Mouse (Mus musculus): ENCODE data around the gene Lrrc31.

Gene Lrrc31

DNA sequence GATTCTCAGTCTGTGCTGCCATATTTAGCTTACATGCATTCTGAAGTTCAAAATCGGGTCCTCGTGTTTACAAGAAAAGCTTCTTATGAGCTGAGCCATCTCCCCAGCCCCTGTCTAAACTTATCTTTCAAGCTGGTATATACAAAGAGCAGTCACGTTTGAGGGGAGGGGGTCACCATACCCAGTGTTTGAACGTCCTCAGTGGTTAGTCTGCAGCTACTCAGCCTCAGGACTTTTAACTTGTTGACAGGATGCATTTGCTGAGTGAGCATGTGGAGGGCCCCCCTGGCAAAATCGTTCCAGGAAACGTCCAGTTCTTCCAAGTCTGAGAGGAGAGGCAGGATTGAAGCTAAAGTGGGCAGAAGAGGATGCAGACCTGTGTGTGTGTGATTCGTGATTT, 8.7 kb downstream of the Lrrc31 start:
- no peak for DNase-seq (ENCODE audit: inconsistent ontology term)

DNA sequence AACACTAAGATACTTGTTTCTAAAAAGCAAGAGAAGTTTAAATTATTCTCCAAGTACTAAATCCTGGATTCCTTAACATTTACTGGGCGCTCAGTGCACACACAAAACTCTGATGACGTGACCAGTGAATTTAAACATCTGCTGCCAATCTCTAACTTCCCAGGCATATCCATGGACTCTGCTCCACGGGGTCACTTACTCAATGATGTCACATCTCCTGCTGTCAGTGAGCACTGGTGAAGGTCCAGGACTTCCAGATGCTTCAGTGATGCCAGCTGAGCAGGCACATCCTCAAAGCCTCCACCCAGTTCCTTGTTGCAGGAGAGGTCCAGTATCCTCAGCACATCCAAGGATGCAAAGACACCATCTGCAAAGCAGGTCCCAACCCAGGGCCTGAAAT, 12.4 kb downstream of the Lrrc31 start:
- DNase-seq (ENCODE audit: inconsistent ontology term): no peak

DNA sequence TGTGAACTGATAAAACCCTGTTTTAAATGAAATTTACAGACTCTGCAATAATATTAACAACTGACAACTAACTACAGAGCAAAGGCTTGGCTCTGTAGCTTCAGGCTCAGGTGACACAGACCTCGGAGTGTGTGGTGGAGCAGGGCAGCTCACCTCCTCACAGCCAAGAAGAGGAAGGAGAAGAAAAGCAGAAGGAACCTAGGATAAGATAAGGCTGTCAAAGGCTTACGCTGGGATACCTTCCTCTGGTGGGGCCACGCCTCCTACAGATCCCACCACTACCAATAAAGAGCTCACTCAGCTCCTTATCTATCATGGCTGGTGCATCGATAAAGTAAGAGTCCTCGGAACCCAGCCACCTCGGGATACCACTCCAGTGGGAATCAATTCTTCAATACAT, 16.5 kb downstream of the Lrrc31 start:
- DNase-seq (ENCODE audit: inconsistent ontology term): no peak

DNA sequence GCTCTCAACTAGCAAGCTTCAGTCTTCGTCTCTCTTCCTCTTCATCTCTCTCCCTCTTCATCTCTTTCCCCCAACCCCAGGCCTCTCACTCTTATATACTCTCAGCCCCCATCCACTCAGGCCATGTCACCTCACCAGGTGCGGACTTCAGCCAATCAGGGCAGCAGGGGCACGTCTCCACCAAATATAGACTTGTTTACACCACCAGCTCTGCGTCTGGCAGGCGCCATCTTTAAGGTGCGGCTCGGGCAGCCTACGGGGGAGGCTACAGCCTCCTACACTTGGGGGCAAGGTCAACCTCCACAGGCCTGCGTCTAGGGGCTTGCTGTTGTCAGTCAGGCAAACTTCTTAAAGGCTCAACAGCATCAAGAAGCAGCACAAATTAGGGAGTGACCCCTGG, 41.2 kb downstream of the Lrrc31 start:
- DNase-seq (ENCODE audit: inconsistent ontology term): no peak

DNA sequence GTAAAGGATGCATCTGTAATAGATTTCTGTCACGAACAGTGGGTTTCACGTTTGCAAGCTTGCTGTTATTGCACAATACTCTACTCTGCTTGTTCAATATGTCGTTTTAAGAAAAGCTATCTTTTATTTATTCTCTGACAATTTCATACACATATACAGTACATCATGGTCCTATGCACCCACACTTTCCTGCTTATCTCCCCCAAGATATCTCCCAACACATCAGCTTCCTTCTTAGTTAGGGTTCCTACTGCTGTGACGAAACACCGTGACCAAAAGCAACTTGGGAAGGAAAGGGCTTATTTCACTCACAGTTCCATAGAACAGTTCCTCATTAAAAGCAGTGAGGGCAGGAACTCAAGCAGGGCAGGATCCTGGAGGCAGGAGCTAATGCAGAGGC, 43.7 kb downstream of the Lrrc31 start:
- DNase-seq (ENCODE audit: inconsistent ontology term): no peak

DNA sequence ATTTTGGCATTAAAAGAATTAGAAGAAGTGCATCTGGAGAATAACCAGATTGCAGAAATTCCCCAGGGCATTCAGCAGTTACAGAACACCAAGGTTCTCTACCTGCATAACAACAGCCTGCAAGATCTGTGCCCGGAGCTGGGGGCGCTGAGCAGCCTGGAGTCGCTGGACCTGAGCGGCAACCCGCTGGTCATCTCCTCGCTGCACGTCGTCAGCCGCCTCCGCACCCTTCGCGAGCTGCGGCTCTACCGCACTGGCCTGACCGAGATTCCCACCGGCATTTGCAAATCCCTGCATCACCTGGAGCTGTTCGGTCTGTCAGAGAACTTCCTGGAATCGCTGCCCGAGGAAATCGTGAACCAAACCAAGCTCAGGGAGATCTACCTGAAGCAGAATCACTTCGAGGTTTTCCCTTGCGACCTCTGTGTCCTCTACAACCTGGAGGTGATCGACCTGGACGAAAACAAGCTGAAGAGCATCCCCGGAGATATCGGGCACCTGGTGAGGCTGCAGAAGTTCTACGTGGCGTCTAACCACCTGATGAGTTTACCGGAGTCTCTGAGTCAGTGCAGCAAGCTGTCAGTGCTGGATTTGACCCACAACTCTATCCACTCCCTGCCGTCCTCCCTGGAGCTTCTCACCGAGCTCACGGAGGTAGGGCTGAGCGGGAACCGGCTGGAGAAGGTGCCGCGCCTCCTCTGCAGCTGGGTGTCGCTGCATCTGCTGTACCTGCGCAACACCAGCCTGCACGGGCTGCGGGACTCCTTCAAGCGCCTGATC, 49.4 kb downstream of the Lrrc31 start:
- DNase-seq (ENCODE audit: inconsistent ontology term): peak; percentile 14

DNA sequence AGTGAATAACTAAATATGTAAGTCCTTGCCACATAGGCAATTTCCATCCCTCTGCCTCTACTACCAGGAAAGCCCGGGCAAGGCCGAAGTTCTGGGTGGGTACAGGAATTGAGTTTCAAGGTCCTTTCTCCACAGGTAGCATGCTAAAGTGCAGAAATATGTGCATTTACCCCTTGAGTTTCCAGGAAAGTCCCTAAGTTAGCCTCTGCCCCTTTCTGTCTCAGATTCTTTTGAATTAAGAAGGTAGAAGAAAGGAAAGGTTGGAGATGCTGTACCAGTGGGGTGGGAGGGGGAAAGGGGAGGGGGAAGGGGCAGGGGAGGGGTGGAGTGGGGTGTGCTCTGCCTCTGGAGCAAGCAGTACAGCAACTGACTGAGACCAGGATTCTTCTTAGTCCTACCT, 51.2 kb downstream of the Lrrc31 start:
- no peak for DNase-seq (ENCODE audit: inconsistent ontology term)

DNA sequence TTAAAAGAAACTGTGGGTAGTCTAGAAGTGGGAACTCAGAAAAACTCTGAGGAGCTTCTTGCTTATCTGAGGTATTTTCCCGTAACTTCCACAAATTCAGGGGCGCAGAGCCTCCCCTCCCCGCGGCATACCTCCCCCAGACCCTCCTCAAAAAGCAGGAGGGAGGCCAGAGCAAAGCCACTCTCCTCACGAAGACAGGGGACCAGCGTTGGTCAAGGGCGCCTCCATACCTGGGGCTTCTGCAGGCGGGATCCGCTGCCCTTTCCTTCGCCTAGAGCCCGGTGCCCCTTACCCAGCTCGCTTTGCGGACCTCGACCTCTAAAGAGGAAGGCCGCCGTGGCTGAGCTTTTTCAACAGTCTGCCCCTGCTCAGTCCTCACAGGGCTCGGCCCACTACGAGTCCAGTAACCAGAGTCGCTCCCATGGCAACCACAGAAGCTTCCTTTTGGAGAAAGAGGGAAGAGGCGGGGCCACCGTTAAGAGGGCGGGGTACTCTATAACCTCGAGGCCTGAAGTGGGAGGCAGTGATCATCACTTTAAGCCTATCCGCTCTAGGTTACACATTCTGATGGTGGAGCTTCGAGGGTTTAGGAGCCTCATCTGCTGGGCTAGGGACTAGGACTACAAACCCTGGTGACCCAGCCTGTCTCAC, 52.1 kb downstream of the Lrrc31 start, which contains the start of gene Lrrc34:
Gene Lrrc34 (minus strand): TSS at position 430 of the 651 bp plus-strand sequence.
- peak; percentile 49 for DNase-seq (ENCODE audit: inconsistent ontology term)

DNA sequence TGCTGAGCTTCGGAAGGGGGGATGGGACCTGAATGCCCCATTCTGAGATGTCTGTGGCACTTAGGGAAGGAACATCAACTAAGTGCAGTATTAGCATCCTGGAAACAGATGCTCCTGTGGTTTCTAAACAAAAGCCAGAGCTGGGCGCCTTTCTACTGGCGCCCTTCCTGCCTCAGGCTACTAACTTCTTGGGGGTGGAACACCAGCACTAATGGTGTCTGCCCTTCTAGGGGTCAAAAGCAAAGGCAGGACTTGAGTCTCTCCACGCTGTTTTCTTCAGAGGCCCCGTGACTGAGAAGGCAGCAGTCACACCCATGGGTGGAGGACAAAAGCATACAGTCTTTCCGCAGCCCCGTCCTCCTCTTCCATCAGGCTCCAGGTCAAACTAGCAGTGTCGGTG, 52.9 kb downstream of the Lrrc31 start:
- no peak for DNase-seq (ENCODE audit: inconsistent ontology term)

DNA sequence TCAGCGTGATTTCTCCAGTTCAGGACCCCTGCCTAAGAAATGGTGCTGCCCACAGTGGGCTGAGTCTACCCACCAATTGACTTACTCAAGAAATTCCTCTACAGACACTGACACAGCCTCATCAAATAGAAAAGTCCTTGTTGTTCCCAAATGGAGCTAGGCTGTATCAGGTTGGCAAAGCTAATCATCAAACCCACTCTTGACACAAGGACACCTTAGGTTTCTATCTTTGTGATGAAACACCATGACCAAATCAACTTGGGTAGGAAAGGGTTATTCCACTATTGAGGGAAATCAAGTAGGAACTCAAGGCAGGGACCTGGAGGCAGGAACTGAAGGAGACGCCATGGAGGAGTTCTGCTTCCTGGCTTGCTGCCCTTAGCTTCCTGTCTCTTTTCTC, 55.4 kb downstream of the Lrrc31 start, which contains the start of gene Lrriq4:
Gene Lrriq4 (plus strand): TSS at position 301 of the 400 bp plus-strand sequence.
- DNase-seq (ENCODE audit: inconsistent ontology term): no peak

DNA sequence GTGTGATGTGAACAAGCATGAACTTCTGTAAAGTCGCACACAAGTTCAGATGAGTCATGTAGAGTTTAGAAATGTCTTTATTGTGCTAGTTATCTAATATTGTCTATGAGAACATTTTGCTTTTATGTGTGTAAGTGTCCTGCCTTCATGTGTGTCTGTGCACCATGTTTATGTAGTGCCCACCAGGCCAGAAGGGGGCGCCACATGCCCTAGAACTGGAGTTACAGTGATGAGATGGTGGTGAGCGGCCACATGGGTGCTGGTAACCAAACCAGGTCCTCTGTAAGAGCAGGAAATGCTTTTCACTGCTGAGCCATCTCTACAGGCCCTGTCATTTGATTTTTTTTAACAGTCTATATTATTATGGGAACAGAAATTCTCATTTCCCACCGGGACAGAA, 64.0 kb downstream of the Lrrc31 start:
- DNase-seq (ENCODE audit: inconsistent ontology term): no peak

DNA sequence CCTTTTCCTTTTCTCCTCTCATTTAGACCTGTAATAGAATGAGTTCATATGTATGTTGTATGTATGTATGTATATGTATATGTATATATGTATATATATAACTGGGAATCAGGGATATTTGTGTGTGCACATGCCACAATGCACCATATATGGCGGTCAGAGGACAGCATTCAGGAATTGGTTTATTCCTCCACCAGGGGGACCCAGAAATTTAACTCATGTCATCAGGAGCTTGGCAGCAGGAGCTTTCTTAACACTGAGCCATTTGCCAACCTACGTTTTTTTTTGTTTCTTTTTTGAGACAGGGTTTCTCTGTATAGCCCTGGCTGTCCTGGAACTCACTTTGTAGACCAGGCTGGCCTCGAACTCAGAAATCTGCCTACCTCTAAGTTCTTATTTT, 66.0 kb downstream of the Lrrc31 start:
- DNase-seq (ENCODE audit: inconsistent ontology term): no peak

All from Muller cell, postnatal 12 days (primary cell).